Mouse (Mus musculus) CH12.LX (cell line): ENCODE measurements at regions not wholly inside any gene's neighbourhood (a gene's known extent, or its start where the extent isn't known, plus 50 kb on each side); places are given as distances from the start of the nearest gene placed in this dataset.

Experiments
- DNase-seq: peaks from one replicate; pipeline ENCODE4 v3.0.0-alpha.2; 2013; ENCODE audit errors: extremely low read depth
- H3K27ac ChIP-seq: 2 replicates; pipeline ENCODE4 v1.5.1; 2012; ENCODE audit warnings: low read depth, mild to moderate bottlenecking, control low read depth, moderate library complexity; ENCODE audit not compliant: insufficient read depth
- H3K27me3 ChIP-seq: replicated peaks from 2 replicates; pipeline ENCODE3; 2012; ENCODE audit warnings: inconsistent platforms
- H3K36me3 ChIP-seq, 2 experiments: replicated peaks in 1 of 2; 2 replicates each; pipeline versions ENCODE3 to v1.6.1; 2012; ENCODE audit warnings: inconsistent platforms in 1 of 2, low read length in 1 of 2, mild to moderate bottlenecking in 1 of 2, mixed read lengths in 1 of 2, moderate library complexity in 1 of 2; ENCODE audit not compliant: control insufficient read depth in 1 of 2, insufficient read depth in 1 of 2
- H3K4me1 ChIP-seq, 2 experiments: 2 replicates each; pipeline ENCODE4 v1.6.1; 2012; ENCODE audit warnings: inconsistent platforms in 1 of 2, moderate library complexity in 1 of 2; ENCODE audit not compliant: insufficient read depth in 2 of 2, control insufficient read depth in 1 of 2
- H3K4me2 ChIP-seq: 2 replicates; pipeline ENCODE4 v1.6.1; 2012; ENCODE audit warnings: low read depth, mild to moderate bottlenecking, control low read depth; ENCODE audit not compliant: poor library complexity, insufficient read depth, severe bottlenecking
- H3K4me3 ChIP-seq, 3 experiments: fragments of 150-350 bp in 1 of 3; sonication (generic) in 1 of 3; replicated peaks in 1 of 3; 2 replicates each; pipeline versions ENCODE3 to v1.5.1; 2011 to 2012; ENCODE audit warnings: low read depth in 2 of 3, low read length in 2 of 3, mild to moderate bottlenecking in 2 of 3, moderate library complexity in 2 of 3, control low read depth in 1 of 3, improper control_type of control experiment in 1 of 3, inconsistent platforms in 1 of 3, mixed read lengths in 1 of 3; ENCODE audit not compliant: poor library complexity in 1 of 3
- H3K79me2 ChIP-seq: replicated peaks from 2 replicates; pipeline ENCODE4 v1.6.1; 2012; ENCODE audit warnings: mild to moderate bottlenecking, moderate library complexity; ENCODE audit not compliant: control insufficient read depth, poor library complexity, insufficient read depth, severe bottlenecking; ENCODE audit errors: extremely low read depth
- H3K9ac ChIP-seq: 2 replicates; pipeline ENCODE4 v1.6.1; 2012; ENCODE audit warnings: low read depth, mild to moderate bottlenecking, control low read depth, moderate library complexity; ENCODE audit not compliant: insufficient read depth
- H3K9me3 ChIP-seq: replicated peaks from 2 replicates; pipeline ENCODE3; 2012; ENCODE audit warnings: low read length, inconsistent platforms, mixed read lengths
- BHLHE40 ChIP-seq: IDR thresholded peaks from 2 replicates; pipeline ENCODE4 v1.6.1; 2011; ENCODE audit warnings: mild to moderate bottlenecking, low read depth, low read length, improper control_type of control experiment
- CHD1 ChIP-seq: IDR thresholded peaks from 2 replicates; pipeline ENCODE4 v1.6.1; 2012; ENCODE audit warnings: low read depth, low read length, improper control_type of control experiment, inconsistent platforms
- E2F4 ChIP-seq: IDR thresholded peaks from 2 replicates; pipeline ENCODE4 v1.6.1; 2011; ENCODE audit warnings: low read depth, low read length, improper control_type of control experiment; ENCODE audit not compliant: insufficient replicate concordance
- ELF1 ChIP-seq: IDR thresholded peaks from 2 replicates; pipeline ENCODE4 v1.6.1; 2014; ENCODE audit warnings: low read depth, mild to moderate bottlenecking, inconsistent platforms, low read length, improper control_type of control experiment
- GABPA ChIP-seq: IDR thresholded peaks from 2 replicates; pipeline ENCODE4 v1.6.1; 2012; ENCODE audit warnings: low read depth, low read length, improper control_type of control experiment, inconsistent platforms; ENCODE audit not compliant: insufficient replicate concordance
- HCFC1 ChIP-seq: IDR thresholded peaks from 2 replicates; pipeline ENCODE4 v1.6.1; 2012; ENCODE audit warnings: low read depth, mild to moderate bottlenecking, inconsistent platforms, low read length, improper control_type of control experiment
- MAX ChIP-seq: IDR thresholded peaks from 2 replicates; pipeline ENCODE4 v1.6.1; 2011; ENCODE audit warnings: low read length, improper control_type of control experiment
- MEF2A ChIP-seq: IDR thresholded peaks from 2 replicates; pipeline ENCODE4 v1.6.1; 2014; ENCODE audit warnings: low read depth, mild to moderate bottlenecking, inconsistent platforms, low read length, improper control_type of control experiment, borderline replicate concordance
- NRF1 ChIP-seq: IDR thresholded peaks from 2 replicates; pipeline ENCODE4 v1.6.1; 2014; ENCODE audit warnings: low read depth, mild to moderate bottlenecking, inconsistent platforms, low read length, improper control_type of control experiment, moderate library complexity
- PAX5 ChIP-seq: IDR thresholded peaks from 2 replicates; pipeline ENCODE4 v1.6.1; 2012; ENCODE audit warnings: low read length, inconsistent platforms, mixed read lengths
- POLR2AphosphoS2 ChIP-seq: IDR thresholded peaks from 2 replicates; pipeline ENCODE4 v1.6.1; 2011; ENCODE audit warnings: low read depth, low read length, improper control_type of control experiment
- RCOR1 ChIP-seq: conservative IDR thresholded peaks from 2 replicates; pipeline ENCODE4 v1.6.1; 2012; ENCODE audit warnings: low read depth, mild to moderate bottlenecking, inconsistent platforms, low read length, improper control_type of control experiment
- SMC3 ChIP-seq: IDR thresholded peaks from 2 replicates; pipeline ENCODE4 v1.6.1; 2011; ENCODE audit warnings: low read depth, low read length, improper control_type of control experiment
- USF1 ChIP-seq: IDR thresholded peaks from 2 replicates; pipeline ENCODE4 v1.6.1; 2014; ENCODE audit warnings: low read depth, mild to moderate bottlenecking, inconsistent platforms, low read length, improper control_type of control experiment
- ZKSCAN1 ChIP-seq: IDR thresholded peaks from 2 replicates; pipeline ENCODE4 v1.6.1; 2012; ENCODE audit warnings: low read depth, inconsistent platforms, low read length, improper control_type of control experiment, borderline replicate concordance
- dilution Hi-C: fragments of 300-500 bp; cut with MboI; formaldehyde crosslinking; loops from 2 replicates; pipeline ENCODE4 v1.14.3; 2020; ENCODE audit warnings: low sequenced_read_pairs; ENCODE audit not compliant: extremely low pct_unique_long_range_greater_than_20kb, extremely low pct_ligation_motif_present
- in situ Hi-C: fragments of 300-500 bp; cut with MboI; formaldehyde crosslinking; loops from 3 replicates; pipeline ENCODE4 v1.14.3; 2019; ENCODE audit warnings: low sequenced_read_pairs, low pct_ligation_motif_present, low pct_unique_long_range_greater_than_20kb, mixed read lengths

DNA sequence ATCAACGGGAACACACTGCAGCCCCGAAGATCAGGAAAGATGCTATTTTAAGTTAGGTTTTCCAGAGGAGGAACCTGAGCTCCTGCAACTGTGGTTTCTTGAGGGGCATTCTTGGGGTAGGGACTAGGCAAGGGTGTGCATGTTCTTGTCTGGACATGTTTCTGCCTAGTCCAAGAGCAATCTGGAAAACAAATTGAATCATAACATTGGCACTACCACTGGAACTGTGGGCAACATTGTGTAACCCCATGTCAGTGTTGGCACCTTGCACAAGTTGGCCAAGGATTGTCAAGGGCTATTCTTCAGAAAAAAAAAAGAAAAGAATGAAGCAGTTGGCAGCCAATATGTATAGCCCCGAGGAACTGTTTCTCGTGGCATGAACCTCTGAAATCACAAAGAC, 80.3 kb upstream of the Fam49a start (continued):
- TF ChIP-seq E2F4, result no peak
- TF ChIP-seq, all 38 proteins: peak for 0

- H3K4me2 ChIP-seq, result no peak overlapping the region
- no peak overlapping the region for H3K9ac ChIP-seq
- H3K27me3 ChIP-seq, result no peaks in the 10 kb centered on the region
- no peaks in the 10 kb centered on the region for H3K79me2 ChIP-seq
- H3K9me3 ChIP-seq, result no peaks in the 10 kb centered on the region
- peaks cover 2 to 3% of the 10 kb centered on the region in 2 experiments; a peak in 2 of 4 replicates for H3K4me1 ChIP-seq
- H3K36me3 ChIP-seq, result no peaks in the 10 kb centered on the region
- DNase-seq, result no peak
- no peak overlapping the region for H3K4me3 ChIP-seq
- in situ Hi-C loops (no loop called here), dilution Hi-C loops (no loop called here)
- no peak for TF ChIP-seq SMC3
- no peak for TF ChIP-seq MEF2A
- no peak for TF ChIP-seq GABPA
- no peak for TF ChIP-seq POLR2AphosphoS2
- no peak for TF ChIP-seq MAX
- TF ChIP-seq USF1, result no peak
- H3K27ac ChIP-seq, result no peak overlapping the region
These were observed 75.6 kb upstream of the Fam49a start for GRCm38 (mm10) chr12:12186353-12186752.

DNA sequence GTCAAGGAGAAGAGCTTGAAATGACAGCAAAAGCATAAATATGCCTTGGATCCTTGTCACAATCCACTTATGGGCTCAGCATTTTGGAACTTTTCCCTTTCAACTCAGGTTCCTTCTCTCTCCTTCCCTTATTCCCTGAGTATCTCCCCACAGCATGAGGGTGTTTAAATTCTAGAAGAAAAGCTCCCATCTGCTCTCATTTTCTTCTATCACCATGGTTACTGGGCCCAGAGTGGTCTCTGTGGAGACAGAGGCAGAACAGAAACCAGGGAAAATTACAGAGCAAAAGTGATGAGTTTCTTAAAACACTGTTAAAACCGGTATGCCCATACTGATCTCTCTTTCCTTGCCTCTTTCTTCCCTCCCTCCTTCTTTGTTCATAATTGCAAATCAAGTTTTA, 66.9 kb upstream of the Fam49a start:
- in situ Hi-C loops, result no loop called here
- Histone ChIP-seq H3K9ac (no peak overlapping the region), H3K4me2 (no peak overlapping the region), H3K36me3 (no peaks in the 10 kb centered on the region), H3K27ac (no peak overlapping the region), H3K4me3 (no peak overlapping the region), H3K9me3 (no peaks in the 10 kb centered on the region), H3K27me3 (no peaks in the 10 kb centered on the region), H3K79me2 (no peaks in the 10 kb centered on the region)
- dilution Hi-C loops, result no loop called here
- no peak for DNase-seq
- TF ChIP-seq RCOR1, result no peak
- no peak for TF ChIP-seq NRF1
- TF ChIP-seq BHLHE40, result no peak
- no peak for TF ChIP-seq PAX5
- TF ChIP-seq CHD1, result no peak
- no peak for TF ChIP-seq HCFC1
- no peak for TF ChIP-seq ELF1
- no peak for TF ChIP-seq ZKSCAN1
- TF ChIP-seq, all 38 proteins: peak for 0
- H3K4me1 ChIP-seq, result no peaks in the 10 kb centered on the region
